ENCODE assay signal across 8 mouse cellular contexts in the genomic region with DNA sequence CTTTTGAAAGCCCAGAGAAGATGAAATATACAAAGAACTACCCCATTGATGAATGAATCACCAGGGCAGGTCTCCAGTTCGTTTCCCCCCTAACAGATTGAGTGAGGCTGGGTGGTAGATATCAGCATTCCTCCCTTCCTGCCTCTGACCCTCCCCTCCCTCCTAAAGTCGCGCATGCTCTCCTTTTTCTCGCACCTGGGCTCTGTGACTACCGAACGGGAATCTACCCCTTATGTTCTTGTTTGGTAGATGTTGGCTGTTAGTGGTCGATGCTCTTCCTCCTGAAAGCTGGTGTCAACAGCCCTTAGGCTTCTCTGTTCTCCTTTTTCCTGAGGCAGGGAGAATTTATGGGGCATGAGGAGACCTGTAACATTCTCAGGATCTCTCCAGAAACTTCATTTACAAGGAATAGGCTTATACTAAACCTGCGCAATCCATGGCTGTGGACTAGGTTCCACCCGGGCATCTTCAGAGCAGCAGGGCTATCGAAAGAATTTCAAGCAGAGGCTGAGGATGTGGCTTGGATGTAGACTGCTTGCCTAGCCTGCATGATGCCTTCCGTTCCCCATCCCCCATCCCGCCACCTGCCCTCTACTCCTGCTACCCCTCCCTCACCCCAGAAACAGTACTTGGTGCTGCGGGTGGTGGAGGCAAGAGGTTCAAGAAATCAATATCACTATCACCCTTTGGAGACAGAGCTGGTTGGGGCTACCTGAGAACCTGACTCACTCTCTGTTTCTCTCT. TPM values are rescaled to one million over a fixed set of nuclear protein-coding genes. Genes with fewer than 3 reads are reported as not detected.
A peak's percentile ranks its signal among the peaks of the same experiment; 100 is the strongest.
DNase-seq lines count a peak whose midpoint lies in the region; ATAC-seq and TF ChIP-seq lines count a peak whose summit lies in the region.

No protein-coding gene starts in this region.

- H3K27ac ChIP-seq in lung, embryonic 14.5 days (ENCODE audit: low read depth), result 0 out of 2 replicates have a peak overlapping the region, but pooled peaks have one; percentile 18
- H3K27ac ChIP-seq in hindbrain, embryonic 15.5 days (replicated peaks), result peak overlapping the region; percentile 48; the same call in 1 of the 2 replicates

- H3K27me3 ChIP-seq in lung, embryonic 14.5 days (ENCODE audit: insufficient read depth, low read length), result no peaks in the 10 kb centered on the region
- no peaks in the 10 kb centered on the region for H3K27me3 ChIP-seq in hindbrain, embryonic 15.5 days

- no peaks in the 10 kb centered on the region for H3K4me1 ChIP-seq in lung, embryonic 14.5 days (ENCODE audit: insufficient read depth)
- H3K4me1 ChIP-seq in hindbrain, embryonic 15.5 days (replicated peaks), result no peaks in the 10 kb centered on the region

- H3K36me3 ChIP-seq in lung, embryonic 14.5 days (ENCODE audit: insufficient read depth), result no peaks in the 10 kb centered on the region
- no peaks in the 10 kb centered on the region for H3K36me3 ChIP-seq in hindbrain, embryonic 15.5 days

- WGBS in lung, embryonic 14.5 days, result 13% methylated on average over 13 of the region's 13 CpGs
- 32% methylated on average over 13 of the region's 13 CpGs for WGBS in hindbrain, embryonic 15.5 days

- H3K4me3 ChIP-seq in lung, embryonic 14.5 days (ENCODE audit: low read depth, low read length), result no peak overlapping the region
- peak overlapping the region; percentile 2; the same call in 1 of the 2 replicates for H3K4me3 ChIP-seq in hindbrain, embryonic 15.5 days

- DNase-seq in lung, embryonic 14.5 days, result peak; percentile 18
- DNase-seq in lung, postnatal 36 days, result no peak
- peak; percentile 29 for DNase-seq in NIH3T3 (ENCODE audit: low read depth)
- peak; percentile 12 for DNase-seq in retina, postnatal 1 day
- DNase-seq in kidney, postnatal 36 days, result no peak
- no peak for DNase-seq in frontal cortex, adult 2 months (ENCODE audit: extremely low spot score in 1 of 2, low spot score in 1 of 2)
- no peak for DNase-seq in urinary bladder, postnatal 25 days (ENCODE audit: low spot score)

- no peak for ATAC-seq in lung, embryonic 14.5 days (ENCODE audit: insufficient read depth)
- peak; percentile 24; the same call in 1 of the 2 replicates for ATAC-seq in hindbrain, embryonic 15.5 days (ENCODE audit: low FRiP score, low read depth)

- no peak for TF ChIP-seq CTCF in lung, embryonic 14.5 days (IDR thresholded peaks at IDR 0.05; ENCODE audit: low read depth)

- H3K9ac ChIP-seq in lung, embryonic 14.5 days, result no peak overlapping the region
- no peak overlapping the region for H3K9ac ChIP-seq in hindbrain, embryonic 15.5 days

- peak overlapping the region; percentile 33; the same call in 1 of the 2 replicates for H3K4me2 ChIP-seq in lung, embryonic 14.5 days
- H3K4me2 ChIP-seq in hindbrain, embryonic 15.5 days, result peak overlapping the region; percentile 46

- H3K9me3 ChIP-seq in lung, embryonic 14.5 days (ENCODE audit: low read depth, low read length), result no peaks in the 10 kb centered on the region
- no peaks in the 10 kb centered on the region for H3K9me3 ChIP-seq in hindbrain, embryonic 15.5 days

RNA-seq across cellular contexts. Expression of a gene that starts 11.3 kb away (rescaled TPM):
- polyA plus RNA-seq in lung, embryonic 14.5 days (2014; fragmentation: Nextera tagmentation; extraction: Ambion mirVana), result 13.0 and 13.2 TPM in 2 replicates
- 9.6 and 10.0 TPM in 2 replicates for polyA plus RNA-seq in hindbrain, embryonic 15.5 days (2015; fragmentation: Nextera tagmentation; extraction: Ambion mirVana)
- 12.0 and 14.5 TPM in 2 replicates for polyA plus RNA-seq in frontal cortex, adult 2 months (2012; rRNA removed)

RNA-seq across cellular contexts. Expression of a gene that starts 18.3 kb away (rescaled TPM):
- 1.2 and 1.3 TPM in 2 replicates for polyA plus RNA-seq in lung, embryonic 14.5 days (2014; fragmentation: Nextera tagmentation; extraction: Ambion mirVana)
- polyA plus RNA-seq in hindbrain, embryonic 15.5 days (2015; fragmentation: Nextera tagmentation; extraction: Ambion mirVana), result not detected in 2 replicates
- 0.08 TPM in 1 of 2 replicates, not detected in the other for polyA plus RNA-seq in frontal cortex, adult 2 months (2012; rRNA removed)

RNA-seq across cellular contexts. Expression of a gene that starts 32.9 kb away (rescaled TPM):
- not detected in 2 replicates for polyA plus RNA-seq in lung, embryonic 14.5 days (2014; fragmentation: Nextera tagmentation; extraction: Ambion mirVana)
- polyA plus RNA-seq in hindbrain, embryonic 15.5 days (2015; fragmentation: Nextera tagmentation; extraction: Ambion mirVana), result not detected in 2 replicates
- not detected in 2 replicates for polyA plus RNA-seq in frontal cortex, adult 2 months (2012; rRNA removed)

RNA-seq across cellular contexts. Expression of a gene that starts 44.5 kb away (rescaled TPM):
- not detected in 2 replicates for polyA plus RNA-seq in lung, embryonic 14.5 days (2014; fragmentation: Nextera tagmentation; extraction: Ambion mirVana)
- polyA plus RNA-seq in hindbrain, embryonic 15.5 days (2015; fragmentation: Nextera tagmentation; extraction: Ambion mirVana), result not detected in 2 replicates
- polyA plus RNA-seq in frontal cortex, adult 2 months (2012; rRNA removed), result not detected in 2 replicates

RNA-seq across cellular contexts. Expression of a gene that starts 59.0 kb away (rescaled TPM):
- polyA plus RNA-seq in lung, embryonic 14.5 days (2014; fragmentation: Nextera tagmentation; extraction: Ambion mirVana), result not detected in 2 replicates
- not detected in 2 replicates for polyA plus RNA-seq in hindbrain, embryonic 15.5 days (2015; fragmentation: Nextera tagmentation; extraction: Ambion mirVana)
- not detected in 2 replicates for polyA plus RNA-seq in frontal cortex, adult 2 months (2012; rRNA removed)

Comparison
In these comparisons a context has a peak if more than half of its experiments do, and no peak if none do; other contexts are left out.
1. DNase-seq: peak in lung, embryonic 14.5 days (single experiment), NIH3T3 (single experiment) and retina, postnatal 1 day (single experiment); none in lung, postnatal 36 days (single experiment), kidney, postnatal 36 days (0 of 2), frontal cortex, adult 2 months (0 of 2) and urinary bladder, postnatal 25 days (single experiment).